Mouse (Mus musculus) hindbrain, embryonic 14.5 days (tissue): ENCODE measurements around the gene Atp6v1g3. TPM values are rescaled to one million over a fixed set of nuclear protein-coding genes. Genes with fewer than 3 reads are reported as not detected.

ENCODE experiments used
- ATAC-seq: fragments of 200-750 bp; cut with Nextera tagmentation; 2 replicates; pipeline ENCODE4 v1.8.0; 2017; ENCODE audit warnings: moderate number of reproducible peaks, mild to moderate bottlenecking, moderate TSS enrichment, moderate library complexity; ENCODE audit not compliant: low FRiP score
- DNase-seq: peaks from one replicate; pipeline ENCODE4 v3.0.0-alpha.2; 2015; ENCODE audit warnings: low spot score
- H3K27ac ChIP-seq: fragments of 300-500 bp; sonication (generic); 2 replicates; pipeline ENCODE4 v1.5.1; 2014; ENCODE audit warnings: mild to moderate bottlenecking, moderate library complexity
- H3K27me3 ChIP-seq: fragments of 300-500 bp; sonication (generic); 2 replicates; pipeline ENCODE4 v1.6.1; 2014; ENCODE audit warnings: mild to moderate bottlenecking, low read length, mixed read lengths; ENCODE audit not compliant: control insufficient read depth, insufficient read depth
- H3K36me3 ChIP-seq: fragments of 300-500 bp; sonication (generic); replicated peaks from 2 replicates; pipeline ENCODE4 v1.6.1; 2014; ENCODE audit not compliant: control insufficient read depth, insufficient read depth
- H3K4me1 ChIP-seq: fragments of 300-500 bp; sonication (generic); replicated peaks from 2 replicates; pipeline ENCODE4 v1.6.1; 2014; ENCODE audit warnings: antibody characterized with exemption, low read length, mixed read lengths; ENCODE audit not compliant: control insufficient read depth, insufficient read depth
- H3K4me2 ChIP-seq: fragments of 300-500 bp; sonication (generic); replicated peaks from 2 replicates; pipeline ENCODE4 v1.6.1; 2014; ENCODE audit warnings: mild to moderate bottlenecking, moderate library complexity
- H3K4me3 ChIP-seq: fragments of 300-500 bp; sonication (generic); replicated peaks from 2 replicates; pipeline ENCODE4 v1.5.1; 2014; ENCODE audit warnings: mild to moderate bottlenecking, low read length
- H3K9ac ChIP-seq: fragments of 300-500 bp; sonication (generic); 2 replicates; pipeline ENCODE4 v1.6.1; 2014
- H3K9me3 ChIP-seq: fragments of 300-500 bp; sonication (generic); 2 replicates; pipeline ENCODE4 v1.6.1; 2016; ENCODE audit warnings: low read length; ENCODE audit not compliant: control insufficient read depth
- WGBS: fragments of 180-500 bp; shearing (Covaris S2); extraction: QIAGEN DNeasy Blood & Tissue Kit; methylation state at CpG from one replicate; pipeline ENCODE4 v1.1.7; 2014; 5-methylcytosine and 5-hydroxymethylcytosine counted together
- polyA plus RNA-seq: library from polyadenylated mRNA; unstranded; fragments of >200 nt; fragmentation: Nextera tagmentation; extraction: Ambion mirVana; gene quantifications from 2 replicates; pipeline ENCODE4 v1.2.1, GENCODE M21; 2014

The Atp6v1g3 gene
- polyA plus RNA-seq, 1 experiment from 2014 or later: not detected

- DNase-seq: no peak
- no peak overlapping the region for H3K4me2 ChIP-seq
- H3K9me3 ChIP-seq: no peaks in the 10 kb centered on the region
- H3K4me3 ChIP-seq: no peak overlapping the region
- H3K9ac ChIP-seq: no peak overlapping the region
- no peak overlapping the region for H3K27ac ChIP-seq
- no peaks in the 10 kb centered on the region for H3K36me3 ChIP-seq
- H3K27me3 ChIP-seq: no peaks in the 10 kb centered on the region
- ATAC-seq: no peak
- H3K4me1 ChIP-seq: no peaks in the 10 kb centered on the region
- WGBS: 93% methylated on average over 2 of the region's 2 CpGs
These were observed 29.2 kb downstream of the Atp6v1g3 start for GRCm38 (mm10) chr1:138302756-138303155.

DNA sequence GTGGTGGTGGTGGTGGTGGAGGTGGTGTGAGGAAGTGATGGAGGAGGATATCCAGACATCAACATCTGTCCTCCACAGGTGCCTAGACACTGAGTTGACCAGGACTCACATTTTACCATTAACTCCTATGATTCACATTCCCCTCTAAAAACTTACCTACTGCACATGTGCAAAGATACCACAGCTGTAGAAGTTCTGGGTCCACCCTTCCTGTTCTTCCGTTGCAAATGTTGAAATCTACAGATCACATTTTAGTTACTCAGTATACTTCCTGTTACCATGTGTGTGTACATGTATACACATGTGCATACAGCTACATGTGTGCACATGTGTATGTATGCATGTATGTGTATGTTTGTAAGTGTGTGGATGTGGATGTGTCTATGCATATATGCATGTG lies 29.8 kb downstream of the Atp6v1g3 start:
- no peaks in the 10 kb centered on the region for H3K36me3 ChIP-seq
- no peak overlapping the region for H3K4me2 ChIP-seq
- DNase-seq (no peak), ATAC-seq (no peak)
- no peaks in the 10 kb centered on the region for H3K9me3 ChIP-seq
- no peak overlapping the region for H3K27ac ChIP-seq
- no peaks in the 10 kb centered on the region for H3K27me3 ChIP-seq
- WGBS: 90% methylated on average over 1 of the region's 1 CpGs
- H3K4me1 ChIP-seq: no peaks in the 10 kb centered on the region
- H3K9ac ChIP-seq: no peak overlapping the region
- no peak overlapping the region for H3K4me3 ChIP-seq

GRCm38 (mm10) chr1:138304141-138304915 lies 30.8 kb downstream of the Atp6v1g3 start:
- no peak for ATAC-seq
- no peak overlapping the region for H3K4me2 ChIP-seq
- no peaks in the 10 kb centered on the region for H3K9me3 ChIP-seq
- no peaks in the 10 kb centered on the region for H3K27me3 ChIP-seq
- H3K36me3 ChIP-seq: no peaks in the 10 kb centered on the region
- no peak overlapping the region for H3K4me3 ChIP-seq
- H3K4me1 ChIP-seq: no peaks in the 10 kb centered on the region
- 55% methylated on average over 8 of the region's 8 CpGs for WGBS
- no peak overlapping the region for H3K27ac ChIP-seq
- no peak for DNase-seq
- no peak overlapping the region for H3K9ac ChIP-seq

GRCm38 (mm10) chr1:138322657-138323056 lies 49.1 kb downstream of the Atp6v1g3 start:
- no peak overlapping the region for H3K4me3 ChIP-seq
- no peak overlapping the region for H3K27ac ChIP-seq
- WGBS: 79% methylated on average over 3 of the region's 3 CpGs

GRCm38 (mm10) chr1:138323076-138323630 lies 49.6 kb downstream of the Atp6v1g3 start:
- ATAC-seq (no peak), DNase-seq (no peak)
- Histone ChIP-seq H3K27ac (no peak overlapping the region), H3K9ac (no peak overlapping the region), H3K4me2 (no peak overlapping the region), H3K36me3 (no peaks in the 10 kb centered on the region), H3K9me3 (no peaks in the 10 kb centered on the region), H3K4me1 (0 out of 2 replicates have a peak, but pooled peaks cover 7% of the 10 kb centered on the region), H3K27me3 (no peaks in the 10 kb centered on the region), H3K4me3 (no peak overlapping the region)
- 90% methylated on average over 4 of the region's 4 CpGs for WGBS

More at GRCm38 (mm10) chr1:138322657-138323056, 49.1 kb downstream of the Atp6v1g3 start:
- ATAC-seq (no peak), DNase-seq (no peak)
- H3K4me1 ChIP-seq: 0 out of 2 replicates have a peak, but pooled peaks cover 7% of the 10 kb centered on the region
- no peaks in the 10 kb centered on the region for H3K36me3 ChIP-seq
- H3K27me3 ChIP-seq: no peaks in the 10 kb centered on the region
- no peak overlapping the region for H3K4me2 ChIP-seq
- no peak overlapping the region for H3K9ac ChIP-seq
- no peaks in the 10 kb centered on the region for H3K9me3 ChIP-seq

DNA sequence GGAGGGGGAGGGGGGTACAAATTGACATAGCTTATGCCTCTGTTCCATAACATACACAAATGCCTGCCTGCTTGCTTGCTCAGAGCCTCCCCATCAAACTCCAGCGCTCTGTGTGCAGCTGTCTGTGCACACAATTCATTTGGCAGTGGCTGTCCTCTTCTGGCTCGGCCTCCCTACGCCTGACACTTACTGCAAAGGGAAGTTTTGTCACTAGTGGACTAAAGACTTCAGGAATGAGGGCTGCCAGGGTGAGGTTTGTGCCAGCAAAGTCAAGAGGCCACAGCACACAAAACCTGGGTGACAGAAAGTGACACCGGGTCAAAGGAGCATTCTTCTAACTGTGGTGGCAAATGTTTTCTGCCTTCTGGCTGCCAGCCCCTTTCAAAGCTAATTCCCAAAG lies 52.6 kb downstream of the Atp6v1g3 start:
- Histone ChIP-seq H3K9me3 (no peaks in the 10 kb centered on the region), H3K36me3 (no peaks in the 10 kb centered on the region), H3K4me2 (no peak overlapping the region), H3K27ac (no peak overlapping the region), H3K9ac (no peak overlapping the region), H3K4me3 (no peak overlapping the region), H3K27me3 (no peaks in the 10 kb centered on the region), H3K4me1 (0 out of 2 replicates have a peak, but pooled peaks cover 7% of the 10 kb centered on the region)
- WGBS: 12% methylated on average over 4 of the region's 4 CpGs
- DNase-seq: peak; percentile 52
- peak; percentile 75; the same call in 1 of the 2 replicates for ATAC-seq

- no peaks in the 10 kb centered on the region for H3K27me3 ChIP-seq
- ATAC-seq: peak; percentile 67; the same call in 1 of the 2 replicates
- WGBS: 15% methylated on average over 2 of the region's 2 CpGs
- no peak for DNase-seq
- 0 out of 2 replicates have a peak, but pooled peaks cover 7% of the 10 kb centered on the region for H3K4me1 ChIP-seq
- no peak overlapping the region for H3K27ac ChIP-seq
- H3K4me3 ChIP-seq: no peak overlapping the region
- no peak overlapping the region for H3K9ac ChIP-seq
- H3K9me3 ChIP-seq: no peaks in the 10 kb centered on the region
- H3K4me2 ChIP-seq: no peak overlapping the region
- no peaks in the 10 kb centered on the region for H3K36me3 ChIP-seq
These were observed 53.0 kb downstream of the Atp6v1g3 start for GRCm38 (mm10) chr1:138326566-138326965.

DNA sequence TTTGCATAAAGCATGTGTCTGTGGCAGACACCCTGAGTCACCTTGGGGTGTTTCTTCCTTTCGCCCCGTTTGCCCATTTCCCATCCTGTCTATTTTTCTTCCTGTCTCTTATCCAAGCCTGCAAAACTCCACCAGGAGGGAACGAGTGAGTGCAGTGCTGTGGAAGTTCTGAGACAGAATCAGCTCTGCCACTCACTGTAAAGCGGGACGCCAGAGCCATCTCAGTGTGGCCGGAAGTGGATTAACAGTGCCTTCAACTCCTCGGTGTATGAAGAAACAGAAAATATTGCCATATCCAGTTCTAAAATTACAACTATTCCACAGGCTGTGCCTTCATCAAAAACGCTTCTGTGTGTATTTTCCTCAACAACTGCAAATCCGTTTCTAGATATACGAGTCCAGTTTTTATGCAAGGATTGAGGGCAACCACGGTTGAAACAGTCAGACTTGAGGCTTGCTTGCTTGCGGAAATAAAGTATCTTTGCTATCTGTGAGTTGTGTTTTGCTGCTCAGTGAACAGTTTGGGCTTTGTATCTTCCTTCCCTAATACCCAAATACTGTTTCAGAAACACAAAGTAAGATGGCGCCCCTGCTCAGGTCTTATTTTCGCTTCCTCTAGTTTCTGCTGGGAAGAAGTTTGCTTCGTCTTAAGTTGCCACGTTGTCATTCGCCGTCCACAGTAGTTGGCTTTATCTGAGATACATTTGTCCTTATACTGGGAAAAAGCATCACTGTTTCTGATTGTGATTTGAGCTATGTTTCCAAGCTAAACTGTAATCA lies 54.1 kb downstream of the Atp6v1g3 start:
- H3K4me2 ChIP-seq: no peak overlapping the region
- ATAC-seq: no peak

DNA sequence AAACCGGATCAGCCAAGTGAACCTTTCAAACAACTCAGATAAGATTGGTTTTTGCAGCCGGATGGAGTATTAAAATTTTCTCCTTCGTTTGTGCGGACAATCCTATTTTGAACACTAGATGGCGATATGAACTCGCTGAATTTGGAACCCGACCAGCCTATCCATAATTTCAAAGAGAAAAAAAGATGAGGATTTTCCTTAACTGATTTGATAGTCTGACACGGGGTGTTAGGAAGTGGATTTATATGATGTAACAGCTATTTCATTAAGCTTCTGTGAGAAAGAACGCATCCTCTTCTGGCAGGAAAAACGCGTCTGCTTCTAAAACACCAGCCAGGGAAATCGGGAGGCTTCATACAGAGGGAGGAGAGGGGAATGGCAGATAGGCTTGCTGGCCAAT lies 54.8 kb downstream of the Atp6v1g3 start:
- H3K9me3 ChIP-seq: no peaks in the 10 kb centered on the region
- 0 out of 2 replicates have a peak, but pooled peaks cover 7% of the 10 kb centered on the region for H3K4me1 ChIP-seq
- H3K4me3 ChIP-seq: no peak overlapping the region
- 0 out of 2 replicates have a peak overlapping the region, but pooled peaks have one; percentile 19 for H3K9ac ChIP-seq
- H3K27ac ChIP-seq: no peak overlapping the region
- peak; percentile 41; the same call in 1 of the 2 replicates for ATAC-seq
- H3K4me2 ChIP-seq: peak overlapping the region; percentile 47
- 15% methylated on average over 12 of the region's 12 CpGs for WGBS
- no peaks in the 10 kb centered on the region for H3K27me3 ChIP-seq
- H3K36me3 ChIP-seq: no peaks in the 10 kb centered on the region
- peak; percentile 84 for DNase-seq

More for the DNA sequence above, 54.1 kb downstream of the Atp6v1g3 start:
- H3K4me1 ChIP-seq: 0 out of 2 replicates have a peak, but pooled peaks cover 7% of the 10 kb centered on the region
- H3K27me3 ChIP-seq: no peaks in the 10 kb centered on the region
- H3K27ac ChIP-seq: no peak overlapping the region
- H3K9ac ChIP-seq: no peak overlapping the region
- H3K4me3 ChIP-seq: no peak overlapping the region
- no peaks in the 10 kb centered on the region for H3K36me3 ChIP-seq
- 74% methylated on average over 18 of the region's 18 CpGs for WGBS
- no peaks in the 10 kb centered on the region for H3K9me3 ChIP-seq
- DNase-seq: no peak
